Mouse (Mus musculus): ENCODE results near the gene Gm47959.

The Gm47959 gene

GRCm38 (mm10) chr1:83032508-83032907 lies 32.2 kb downstream of the Gm47959 start:
- DNase-seq (ENCODE audit: low spot score in 2 of 2), result no peak

DNA sequence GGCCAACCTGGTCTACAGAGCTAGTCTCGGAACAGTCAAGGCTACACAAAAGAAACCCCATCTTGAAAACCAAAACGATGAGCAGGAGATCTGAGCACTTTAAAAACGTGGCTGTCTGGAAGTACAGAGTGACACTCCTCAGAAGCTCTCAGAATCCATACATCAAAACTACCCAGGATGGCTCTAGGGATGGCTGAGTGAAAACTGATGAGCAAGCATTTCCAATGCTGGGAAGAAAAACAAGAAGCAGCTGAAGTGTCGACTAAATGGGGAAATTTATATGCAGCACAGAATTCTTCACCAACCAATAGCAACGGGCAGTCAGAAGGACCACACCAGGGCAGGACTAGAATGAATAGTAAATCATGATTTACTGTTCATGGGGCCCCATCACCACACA lies 34.2 kb downstream of the Gm47959 start:
- no peak for DNase-seq (ENCODE audit: low spot score in 2 of 2)

- DNase-seq (ENCODE audit: low spot score in 2 of 2), result no peak
Measured at GRCm38 (mm10) chr1:83036892-83037667, 36.7 kb downstream of the Gm47959 start.

- peak; percentile 36 to 42 for DNase-seq (ENCODE audit: low spot score in 2 of 2)
Measured at GRCm38 (mm10) chr1:83038109-83038672, 37.8 kb downstream of the Gm47959 start, which contains the start of gene Slc19a3. Slc19a3 (minus strand) TSS chr1:83038448.

GRCm38 (mm10) chr1:83039080-83039479 lies 38.7 kb downstream of the Gm47959 start:
- no peak for DNase-seq (ENCODE audit: low spot score in 2 of 2)

GRCm38 (mm10) chr1:83042380-83042779 lies 42.0 kb downstream of the Gm47959 start, which contains the start of gene Krtap28-10:
Krtap28-10 (minus strand) TSS chr1:83042480.
- no peak for DNase-seq (ENCODE audit: low spot score in 2 of 2)

- no peak for DNase-seq (ENCODE audit: low spot score in 2 of 2)
Measured at GRCm38 (mm10) chr1:83044882-83045427, 44.6 kb downstream of the Gm47959 start, which contains the start of gene Gm47969. Gm47969 (plus strand) TSS chr1:83044932.

Data from frontal cortex, postnatal 36 days (tissue).